9 mouse cellular contexts compared by ENCODE assay signal in the genomic region with DNA sequence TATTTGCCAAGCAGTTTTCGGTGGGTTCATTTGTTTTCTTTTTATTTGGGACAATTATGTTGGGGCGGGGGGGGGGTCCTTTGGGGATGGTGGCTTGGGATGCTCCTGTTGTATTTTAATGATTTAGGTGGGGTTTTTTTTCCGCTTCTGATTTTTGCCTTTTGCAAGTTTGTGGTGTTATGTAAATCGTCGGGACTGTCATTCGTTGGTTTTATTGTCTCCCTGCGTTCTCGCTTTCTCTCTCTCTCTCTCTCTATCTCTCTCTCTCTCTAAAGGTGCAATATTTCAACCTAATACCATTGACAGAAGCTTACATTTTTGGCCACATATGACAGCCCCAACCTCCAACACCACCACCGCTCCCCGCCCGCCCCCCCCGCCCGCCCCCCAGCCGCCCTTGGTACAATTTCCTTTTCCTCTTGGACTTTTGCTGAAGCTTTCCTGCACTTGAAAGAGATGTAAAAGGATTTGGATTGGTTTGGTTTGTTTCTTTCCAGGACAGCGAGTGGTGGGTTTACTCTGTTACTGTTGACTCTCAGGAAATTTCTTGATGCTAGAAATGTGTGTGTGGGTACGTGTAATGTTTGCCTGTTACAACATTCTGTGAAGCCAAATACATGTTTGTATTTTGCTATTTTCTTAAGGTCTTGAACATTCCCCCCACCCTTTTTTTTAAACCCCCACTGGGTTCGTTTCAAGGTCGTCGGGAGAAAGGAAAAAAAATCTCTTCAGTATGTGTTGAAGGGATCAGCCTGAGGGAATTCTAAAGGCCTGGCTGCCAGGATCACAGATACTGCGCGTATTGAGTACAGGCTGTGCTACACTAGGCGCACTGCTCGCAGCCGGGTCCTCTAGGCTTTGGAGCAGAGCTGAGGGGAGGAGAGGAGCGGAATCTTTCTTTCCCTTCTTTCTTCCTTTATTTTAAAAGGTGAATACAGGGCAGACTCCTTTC. TPM values are rescaled to one million over a fixed set of nuclear protein-coding genes. Genes with fewer than 3 reads are reported as not detected.
DNase-seq lines count a peak whose midpoint lies in the region; ATAC-seq and TF ChIP-seq lines count a peak whose summit lies in the region.
"Had no signal": no experiment of that assay in that cellular context is flagged by ENCODE, and none has a peak within 500 bp of the region (broad histone marks: within the 10 kb centered on the region; RNA-seq: fewer than 3 reads in every experiment).

No protein-coding gene starts in this region.

- H3K36me3 ChIP-seq in C2C12 (ENCODE audit: control insufficient read depth, insufficient read depth) (no peaks in the 10 kb centered on the region), myocyte (ENCODE audit: control insufficient read depth, insufficient read depth) (no peaks in the 10 kb centered on the region)
- no peaks in the 10 kb centered on the region for H3K36me3 ChIP-seq in heart, postnatal 0 days (replicated peaks; ENCODE audit: control insufficient read depth, insufficient read depth, low read length)

- H3K9me3 ChIP-seq in heart, postnatal 0 days (replicated peaks; ENCODE audit: control insufficient read depth, low read length) = no peaks in the 10 kb centered on the region

- peaks cover 16% of the 10 kb centered on the region for H3K4me1 ChIP-seq in heart, postnatal 0 days (ENCODE audit: control insufficient read depth, insufficient read depth)

- H3K4me2 ChIP-seq in heart, postnatal 0 days (ENCODE audit: low read depth, low read length) = peak overlapping the region; percentile 97
- H3K4me2 ChIP-seq in myocyte (ENCODE audit: low read depth) = peak overlapping the region; percentile 79

- H3K79me2 ChIP-seq in C2C12 (ENCODE audit: control insufficient read depth, insufficient read depth) = peaks cover 38% of the 10 kb centered on the region
- peaks cover 46% of the 10 kb centered on the region for H3K79me2 ChIP-seq in myocyte (ENCODE audit: control insufficient read depth, insufficient read depth)

- no peak for TF ChIP-seq EP300 in heart, postnatal 0 days (IDR thresholded peaks at IDR 0.05; ENCODE audit: low read depth)

- peaks cover 13% of the 10 kb centered on the region for H3K79me3 ChIP-seq in C2C12 (ENCODE audit: low read depth)

- TF ChIP-seq POLR2A in myocyte (IDR thresholded peaks at IDR 0.05; ENCODE audit: insufficient read length, low read depth) = peak; percentile 41

- peak overlapping the region; percentile 99 for H3K9ac ChIP-seq in heart, postnatal 0 days (replicated peaks; ENCODE audit: low read depth, low read length)

- ATAC-seq in heart, postnatal 0 days (ENCODE audit: insufficient read depth, low read depth) = peak; percentile 63

- peak overlapping the region; percentile 100 for H3K27ac ChIP-seq in heart, postnatal 0 days (ENCODE audit: low read depth)

- no peaks in the 10 kb centered on the region for H3K27me3 ChIP-seq in C2C12 (ENCODE audit: control insufficient read depth, insufficient read depth, insufficient read length)
- H3K27me3 ChIP-seq in heart, postnatal 0 days (ENCODE audit: control insufficient read depth, insufficient read depth, low read length) = no peaks in the 10 kb centered on the region
- H3K27me3 ChIP-seq in myocyte (ENCODE audit: control insufficient read depth, insufficient read depth, insufficient read length) = no peaks in the 10 kb centered on the region

- peak overlapping the region; percentile 13 for H3ac ChIP-seq in C2C12 (ENCODE audit: control insufficient read depth, insufficient read length, low read depth)
- H3ac ChIP-seq in myocyte (ENCODE audit: control insufficient read depth, insufficient read length) = peak overlapping the region; percentile 81

- peak; percentile 68 for DNase-seq in adrenal gland, postnatal 10 days
- no peak for DNase-seq in adrenal gland, adult 8-10 months
- DNase-seq in embryo, embryonic 11 days = peak; percentile 69
- peak; percentile 86 for DNase-seq in heart, postnatal 0 days (ENCODE audit: low spot score)
- DNase-seq in kidney, postnatal 4 days = peak; percentile 31 to 53
- DNase-seq in natural killer cell, adult 2 months (ENCODE audit: low spot score in 2 of 2) = no peak

- TF ChIP-seq CTCF in C2C12 (IDR thresholded peaks at IDR 0.05; ENCODE audit: control insufficient read depth, insufficient read depth, insufficient read length) = no peak
- TF ChIP-seq CTCF in heart, postnatal 0 days (IDR thresholded peaks at IDR 0.05; ENCODE audit: low read depth) = no peak

- 3% methylated on average over 25 of the region's 25 CpGs for WGBS in heart, postnatal 0 days

- H3K4me3 ChIP-seq in C2C12 (ENCODE audit: insufficient read depth, poor library complexity, severe bottlenecking) (peak overlapping the region; percentile 63), myocyte (peak overlapping the region; percentile 92)
- H3K4me3 ChIP-seq in heart, postnatal 0 days (ENCODE audit: low read depth, low read length) = peak overlapping the region; percentile 76

TF ChIP-seq in C2C12, 6 proteins besides CTCF, POLR2A, EP300 and RAD21:
- TF ChIP-seq FOSL1 (IDR thresholded peaks at IDR 0.05; ENCODE audit: insufficient read depth, low read length, poor library complexity, severe bottlenecking) (no peak), MYOG (IDR thresholded peaks at IDR 0.05; ENCODE audit: control insufficient read depth, extremely low read depth, insufficient read length) (no peak), MYOD1 (IDR thresholded peaks at IDR 0.05; ENCODE audit: control insufficient read depth, insufficient read length, low read depth) (no peak), USF1 (IDR thresholded peaks at IDR 0.05; ENCODE audit: low read depth) (no peak), MAX (IDR thresholded peaks at IDR 0.05) (no peak), CEBPB (IDR thresholded peaks at IDR 0.05; ENCODE audit: low read depth) (no peak)
TF ChIP-seq in C2C12: peak in this region for 0.

TF ChIP-seq in myocyte, 11 proteins besides CTCF, POLR2A, EP300 and RAD21:
- no peak for TF ChIP-seq MYOD1 (IDR thresholded peaks at IDR 0.05; ENCODE audit: control insufficient read depth in 1 of 3, insufficient read length in 2 of 3, low read depth in 2 of 3)
- TF ChIP-seq E2F4 (IDR thresholded peaks at IDR 0.05; ENCODE audit: insufficient read depth) = no peak
- TF ChIP-seq REST (IDR thresholded peaks at IDR 0.05; ENCODE audit: insufficient read depth, insufficient read length) = no peak
- no peak for TF ChIP-seq USF1 (IDR thresholded peaks at IDR 0.05; ENCODE audit: low read depth)
- no peak for TF ChIP-seq MYOG (IDR thresholded peaks at IDR 0.05; ENCODE audit: control insufficient read depth in 1 of 3, insufficient read depth in 1 of 3, insufficient read length in 2 of 3, low read depth in 2 of 3)
- no peak for TF ChIP-seq TCF3 (IDR thresholded peaks at IDR 0.05; ENCODE audit: insufficient read length, low read depth)
- TF ChIP-seq TCF12 (IDR thresholded peaks at IDR 0.05; ENCODE audit: insufficient read depth, poor library complexity, severe bottlenecking) = no peak
- TF ChIP-seq CEBPB (IDR thresholded peaks at IDR 0.05; ENCODE audit: insufficient read depth, poor library complexity, severe bottlenecking) = no peak
- no peak for TF ChIP-seq MAX (IDR thresholded peaks at IDR 0.05; ENCODE audit: low read depth)
- TF ChIP-seq POLR2AphosphoS2 (IDR thresholded peaks at IDR 0.05; ENCODE audit: insufficient read length, low read depth) = no peak
- no peak for TF ChIP-seq SRF (IDR thresholded peaks at IDR 0.05; ENCODE audit: control insufficient read depth, insufficient read length, low read depth)
TF ChIP-seq in myocyte: peak in this region for 0.

RNA-seq across cellular contexts. Expression of a gene that starts 0.8 kb away (rescaled TPM):
- total RNA-seq in adrenal gland, postnatal 10 days (2021) = 10 to 100 TPM; 46.6 to 53.6 TPM
- total RNA-seq in adrenal gland, adult 8-10 months (2022) = 10 to 100 TPM; 11.5 to 65.2 (median 59.2) TPM
- polyA plus RNA-seq in C2C12 (2012; fragmentation: generic; extraction: Trizol) (6.2 TPM), myocyte (2012; fragmentation: generic; extraction: Trizol) (28.5 TPM)
- 0.23 and 2.8 TPM in 2 replicates for total RNA-seq in heart, postnatal 0 days (2014; rRNA removed; ENCODE audit: low replicate concordance)
- 0.19 and 0.25 TPM in 2 replicates for polyA plus RNA-seq in heart, postnatal 0 days (2015; fragmentation: Nextera tagmentation; extraction: Ambion mirVana)

RNA-seq across cellular contexts. Expression of a gene that starts 1.2 kb away (rescaled TPM):
- not detected for total RNA-seq in adrenal gland, postnatal 10 days (2021)
- total RNA-seq in adrenal gland, adult 8-10 months (2022) = not detected
- not detected for polyA plus RNA-seq in C2C12 (2012; fragmentation: generic; extraction: Trizol)
- not detected in 2 replicates for total RNA-seq in heart, postnatal 0 days (2014; rRNA removed; ENCODE audit: low replicate concordance)
- polyA plus RNA-seq in heart, postnatal 0 days (2015; fragmentation: Nextera tagmentation; extraction: Ambion mirVana) = not detected in 2 replicates
- polyA plus RNA-seq in myocyte (2012; fragmentation: generic; extraction: Trizol) = not detected
- total RNA-seq: layer of hippocampus, adult 8-10 months had no signal

RNA-seq across cellular contexts. Expression of a gene that starts 57.3 kb away (rescaled TPM):
- total RNA-seq in adrenal gland, postnatal 10 days (2021) = not detected
- total RNA-seq in adrenal gland, adult 8-10 months (2022) = not detected
- polyA plus RNA-seq in C2C12 (2012; fragmentation: generic; extraction: Trizol) (not detected), myocyte (2012; fragmentation: generic; extraction: Trizol) (0.01 TPM)
- total RNA-seq in heart, postnatal 0 days (2014; rRNA removed; ENCODE audit: low replicate concordance) = not detected in 2 replicates
- polyA plus RNA-seq in heart, postnatal 0 days (2015; fragmentation: Nextera tagmentation; extraction: Ambion mirVana) = not detected in 2 replicates

Comparison
In these comparisons a context has a peak if more than half of its experiments do, and no peak if none do; other contexts are left out.
1. DNase-seq: peak in adrenal gland, postnatal 10 days (single experiment), embryo, embryonic 11 days (single experiment), heart, postnatal 0 days (single experiment) and kidney, postnatal 4 days (2 of 2); none in adrenal gland, adult 8-10 months (single experiment) and natural killer cell, adult 2 months (0 of 2).
2. Peak in every context shown above with its lines, with median percentiles within 50 percentile points of each other: H3K4me3 ChIP-seq.